Mouse (Mus musculus): ENCODE data around the gene Lta. TPM values are rescaled to one million over a fixed set of nuclear protein-coding genes. Genes with fewer than 3 reads are reported as not detected.
A peak's percentile ranks its signal among the peaks of the same experiment; 100 is the strongest.

The Lta gene
- total and polyA plus RNA-seq, 2 experiments from 2014 or later = 0.80 TPM; not detected in 1

- no peaks in the 10 kb centered on the region for H3K9me3 ChIP-seq (ENCODE audit: low read length)
- H3K36me3 ChIP-seq (ENCODE audit: insufficient read depth) = no peaks in the 10 kb centered on the region
- DNase-seq (no peak), ATAC-seq (no peak)
- H3K4me1 ChIP-seq (ENCODE audit: insufficient read depth) = peaks cover 11% of the 10 kb centered on the region; the same call in 1 of the 2 replicates
- no peak overlapping the region for H3K9ac ChIP-seq
- no peak overlapping the region for H3K27ac ChIP-seq (ENCODE audit: low read depth, low read length)
- WGBS = 60% methylated on average over 2 of the region's 2 CpGs
- H3K4me3 ChIP-seq (ENCODE audit: low read depth, low read length) = no peak overlapping the region
- peaks cover 7% of the 10 kb centered on the region for H3K27me3 ChIP-seq (ENCODE audit: insufficient read depth, low read length)
- H3K4me2 ChIP-seq (ENCODE audit: low read depth) = no peak overlapping the region
- no peak for TF ChIP-seq CTCF (IDR thresholded peaks at IDR 0.05; ENCODE audit: low read depth)
Observed at GRCm38 (mm10) chr17:35191723-35192122, 13.4 kb downstream of the Lta start.

DNA sequence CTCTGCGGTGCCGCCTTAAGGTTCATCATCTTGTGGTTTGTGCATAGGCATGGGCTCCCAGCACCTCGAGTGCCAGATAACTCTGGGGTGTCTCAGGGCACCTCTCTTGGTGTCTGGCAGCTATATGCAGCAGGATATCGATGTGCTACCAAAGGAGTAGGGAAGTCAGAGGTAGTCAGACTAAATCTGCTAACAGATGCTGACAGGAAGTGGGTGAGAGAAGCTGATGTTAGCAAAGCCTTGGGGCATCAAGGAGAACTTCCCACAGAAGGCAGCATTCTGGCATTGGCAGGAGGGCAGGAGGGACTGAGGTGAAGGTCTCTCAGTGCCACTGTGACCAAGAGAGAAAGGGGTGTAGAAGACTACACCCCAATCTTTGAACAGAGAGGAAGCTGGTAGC, 15.1 kb downstream of the Lta start:
- H3K36me3 ChIP-seq (ENCODE audit: insufficient read depth) = no peaks in the 10 kb centered on the region
- ATAC-seq = no peak

DNA sequence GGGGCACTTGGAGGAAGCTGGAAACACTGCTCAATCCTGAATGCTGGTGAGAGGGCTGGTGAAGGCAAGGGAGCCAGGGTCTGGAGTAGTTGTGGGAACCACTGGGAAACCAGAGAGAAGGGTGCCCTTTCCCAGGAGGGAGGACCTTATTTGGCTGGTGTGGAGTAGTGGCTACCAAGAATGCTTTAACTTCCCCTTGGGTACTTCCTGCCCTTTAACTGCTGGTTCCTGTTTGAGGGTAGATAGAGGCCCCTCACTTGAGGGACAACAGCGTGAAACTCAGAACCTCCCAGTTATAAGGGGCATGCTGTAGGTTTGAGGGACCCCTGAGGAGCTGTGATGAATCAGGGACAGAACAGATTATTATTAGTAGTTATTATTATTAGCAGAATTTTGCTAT, 16.0 kb downstream of the Lta start:
- Histone ChIP-seq H3K27ac (ENCODE audit: low read depth, low read length) (no peak overlapping the region), H3K4me3 (ENCODE audit: low read depth, low read length) (no peak overlapping the region), H3K4me1 (ENCODE audit: insufficient read depth) (peaks cover 3% of the 10 kb centered on the region; the same call in 1 of the 2 replicates), H3K4me2 (ENCODE audit: low read depth) (no peak overlapping the region), H3K9me3 (ENCODE audit: low read length) (no peaks in the 10 kb centered on the region), H3K27me3 (ENCODE audit: insufficient read depth, low read length) (no peaks in the 10 kb centered on the region), H3K9ac (no peak overlapping the region), H3K36me3 (ENCODE audit: insufficient read depth) (no peaks in the 10 kb centered on the region)
- ATAC-seq = no peak
- DNase-seq = no peak
- WGBS = 82% methylated on average over 1 of the region's 1 CpGs
- no peak for TF ChIP-seq CTCF (IDR thresholded peaks at IDR 0.05; ENCODE audit: low read depth)

More for the DNA sequence above, 15.1 kb downstream of the Lta start:
- no peak for DNase-seq
- H3K9ac ChIP-seq = no peak overlapping the region
- H3K27ac ChIP-seq (ENCODE audit: low read depth, low read length) = no peak overlapping the region
- no peak overlapping the region for H3K4me2 ChIP-seq (ENCODE audit: low read depth)
- WGBS = 82% methylated on average over 4 of the region's 4 CpGs
- H3K4me3 ChIP-seq (ENCODE audit: low read depth, low read length) = no peak overlapping the region
- no peak for TF ChIP-seq CTCF (IDR thresholded peaks at IDR 0.05; ENCODE audit: low read depth)
- peaks cover 3% of the 10 kb centered on the region; the same call in 1 of the 2 replicates for H3K4me1 ChIP-seq (ENCODE audit: insufficient read depth)
- H3K9me3 ChIP-seq (ENCODE audit: low read length) = no peaks in the 10 kb centered on the region
- H3K27me3 ChIP-seq (ENCODE audit: insufficient read depth, low read length) = peaks cover 2% of the 10 kb centered on the region

DNA sequence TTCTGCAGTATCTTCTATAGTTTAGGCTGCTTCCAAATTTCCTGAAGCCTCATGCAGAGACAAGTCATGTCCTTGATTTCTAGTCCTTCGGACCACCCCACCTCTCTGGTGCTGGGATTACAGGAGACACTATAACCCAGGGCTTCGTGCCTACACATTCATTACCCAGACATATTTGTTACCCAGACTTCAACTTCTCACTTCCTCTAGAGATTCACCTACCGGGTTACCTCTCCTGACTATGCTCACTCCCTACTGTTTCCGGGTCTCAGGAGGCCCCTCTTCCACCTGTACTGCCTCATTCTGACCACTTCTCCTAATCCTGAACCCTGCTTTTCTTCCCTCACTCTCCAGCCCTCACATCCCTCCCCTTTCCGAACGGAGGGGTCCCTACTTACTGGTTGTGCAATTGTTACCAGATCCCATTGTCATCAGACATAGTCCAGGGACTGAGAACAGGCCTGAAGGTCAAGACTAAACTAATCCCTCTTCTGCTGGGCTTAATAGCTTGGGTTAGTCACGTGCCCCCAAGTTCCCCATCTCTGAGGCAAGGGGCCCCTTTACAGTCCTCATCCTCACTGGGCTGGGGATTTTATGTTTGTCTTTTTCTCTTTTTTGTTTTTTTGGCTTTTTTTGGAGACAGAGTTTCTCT, 17.1 kb downstream of the Lta start, which contains the start of gene Lst1:
TSS of gene Lst1 (minus strand) at position 481 of the 652 bp plus-strand sequence.
- Histone ChIP-seq H3K4me2 (ENCODE audit: low read depth) (no peak within 1 kb of the TSS), H3K27ac (ENCODE audit: low read depth, low read length) (no peak within 1 kb of the TSS), H3K9ac (no peak within 1 kb of the TSS), H3K27me3 (ENCODE audit: insufficient read depth, low read length) (no peaks in the 10 kb centered on the region), H3K9me3 (ENCODE audit: low read length) (no peaks in the 10 kb centered on the region), H3K4me1 (ENCODE audit: insufficient read depth) (peaks cover 3% of the 10 kb centered on the region; the same call in 1 of the 2 replicates), H3K4me3 (ENCODE audit: low read depth, low read length) (no peak within 1 kb of the TSS), H3K36me3 (ENCODE audit: insufficient read depth) (no peaks in the 10 kb centered on the region)
- no peak for TF ChIP-seq CTCF (IDR thresholded peaks at IDR 0.05; ENCODE audit: low read depth)
- 68% methylated on average over 7 of the region's 7 CpGs for WGBS
- ATAC-seq = no peak
- DNase-seq = no peak

DNA sequence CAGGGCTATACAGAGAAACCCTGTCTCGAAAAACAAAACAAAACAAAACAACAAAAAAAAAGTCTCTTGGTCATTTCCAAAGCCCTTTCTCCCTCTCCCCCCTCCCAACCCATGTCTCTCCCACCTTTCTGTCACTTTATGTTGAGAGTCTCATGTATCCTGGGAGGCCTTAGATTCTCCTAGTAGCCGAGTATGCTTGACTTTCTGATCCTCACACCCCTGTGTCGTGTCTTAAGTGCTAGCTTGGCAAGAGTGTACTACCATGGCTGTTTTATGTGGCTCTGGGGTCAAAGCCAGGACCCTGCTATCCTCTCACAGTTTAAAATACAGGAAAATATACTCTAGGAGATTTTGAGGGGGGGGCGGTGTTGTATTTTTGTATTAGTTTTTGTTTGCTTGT, 17.8 kb downstream of the Lta start:
- H3K9me3 ChIP-seq (ENCODE audit: low read length) = no peaks in the 10 kb centered on the region
- H3K4me2 ChIP-seq (ENCODE audit: low read depth) = peak overlapping the region; percentile 55; the same call in 1 of the 2 replicates
- 73% methylated on average over 4 of the region's 4 CpGs for WGBS
- DNase-seq = no peak
- no peaks in the 10 kb centered on the region for H3K27me3 ChIP-seq (ENCODE audit: insufficient read depth, low read length)
- H3K4me1 ChIP-seq (ENCODE audit: insufficient read depth) = peaks cover 3% of the 10 kb centered on the region; the same call in 1 of the 2 replicates
- H3K9ac ChIP-seq = no peak overlapping the region
- H3K36me3 ChIP-seq (ENCODE audit: insufficient read depth) = no peaks in the 10 kb centered on the region
- no peak overlapping the region for H3K27ac ChIP-seq (ENCODE audit: low read depth, low read length)
- no peak for ATAC-seq
- TF ChIP-seq CTCF (IDR thresholded peaks at IDR 0.05; ENCODE audit: low read depth) = no peak
- no peak overlapping the region for H3K4me3 ChIP-seq (ENCODE audit: low read depth, low read length)

- peak overlapping the region; percentile 45; the same call in 1 of the 2 replicates for H3K9ac ChIP-seq
- H3K36me3 ChIP-seq (ENCODE audit: insufficient read depth) = no peaks in the 10 kb centered on the region
- WGBS = 2% methylated on average over 4 of the region's 4 CpGs
- H3K4me2 ChIP-seq (ENCODE audit: low read depth) = peak overlapping the region; percentile 55
- ATAC-seq (peak; percentile 57), DNase-seq (peak; percentile 48)
- H3K4me1 ChIP-seq (ENCODE audit: insufficient read depth) = peaks cover 3% of the 10 kb centered on the region; the same call in 1 of the 2 replicates
- no peaks in the 10 kb centered on the region for H3K27me3 ChIP-seq (ENCODE audit: insufficient read depth, low read length)
- H3K9me3 ChIP-seq (ENCODE audit: low read length) = no peaks in the 10 kb centered on the region
- H3K27ac ChIP-seq (ENCODE audit: low read depth, low read length) = peak overlapping the region; percentile 82
- TF ChIP-seq CTCF (IDR thresholded peaks at IDR 0.05; ENCODE audit: low read depth) = no peak
- H3K4me3 ChIP-seq (ENCODE audit: low read depth, low read length) = peak overlapping the region; percentile 39
Observed at GRCm38 (mm10) chr17:35186681-35187080, 18.5 kb downstream of the Lta start.

Measured in forebrain, postnatal 0 days (tissue).